Mouse (Mus musculus): ENCODE measurements around the gene Dock4.

- no peak for TF ChIP-seq CTCF (IDR thresholded peaks at IDR 0.05; ENCODE audit: extremely low read depth, insufficient read depth, low read length)
- no peak for TF ChIP-seq POLR2A (IDR thresholded peaks at IDR 0.05; ENCODE audit: extremely low read depth, insufficient read depth, low read length)
Observed at GRCm38 (mm10) chr12:40633242-40633641, 187.5 kb downstream of the Dock4 start.

All from cortical plate, adult 2 months (tissue).